Mouse (Mus musculus): ENCODE data around the gene Axin1.

Gene Axin1

GRCm38 (mm10) chr17:26240120-26240790, 101.8 kb downstream of the Axin1 start:
- DNase-seq = no peak

DNA sequence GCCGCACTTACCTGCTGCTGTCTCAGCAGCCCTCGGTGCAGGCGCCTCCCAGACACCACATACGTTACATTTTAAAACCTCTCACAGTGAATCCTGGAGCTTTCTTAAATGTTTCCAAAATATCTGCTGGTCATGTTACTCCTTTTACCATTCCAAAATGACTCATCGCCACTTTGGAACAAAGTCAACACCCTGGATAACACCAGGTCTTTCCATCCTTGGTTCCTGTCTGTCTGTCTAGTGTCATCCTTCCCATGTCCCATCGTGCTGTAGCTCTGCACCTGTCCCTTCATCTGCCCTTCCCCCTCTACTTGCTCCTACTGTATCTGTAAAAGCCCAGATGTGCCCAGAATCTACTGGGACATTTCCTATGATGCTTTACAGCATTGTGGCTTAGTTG, 102.5 kb downstream of the Axin1 start:
- no peak for DNase-seq

DNA sequence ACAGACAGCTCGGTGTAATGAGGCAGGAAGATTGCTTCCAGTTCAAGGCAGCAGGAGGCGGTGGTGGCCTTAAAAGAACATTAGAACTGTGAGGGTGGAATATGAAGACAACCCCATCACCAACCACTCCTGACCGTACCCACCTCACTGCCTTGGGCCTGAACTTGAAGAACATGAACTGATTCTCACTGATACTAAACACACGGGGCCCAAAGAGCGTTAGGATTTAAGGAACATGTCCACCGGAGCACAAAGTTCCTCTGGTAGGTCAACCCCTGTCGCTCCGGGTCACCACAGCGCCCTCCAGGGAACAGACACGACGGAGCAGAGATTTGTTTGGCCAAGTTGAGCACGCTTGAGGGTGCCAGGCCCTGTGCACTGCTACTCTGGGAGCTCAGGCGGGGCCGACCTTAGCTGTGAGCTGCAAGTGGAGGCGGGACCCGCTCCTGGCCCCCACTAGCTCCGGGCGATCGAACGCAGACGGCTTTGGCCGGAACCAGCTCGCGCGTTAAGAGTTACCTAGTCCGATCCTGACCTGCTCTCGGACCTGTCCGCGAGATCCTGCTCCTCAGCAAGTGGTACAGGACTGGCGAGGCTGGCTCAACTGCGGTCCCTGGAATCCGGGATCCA, 105.1 kb downstream of the Axin1 start:
- peak; percentile 55 to 70 for DNase-seq

DNA sequence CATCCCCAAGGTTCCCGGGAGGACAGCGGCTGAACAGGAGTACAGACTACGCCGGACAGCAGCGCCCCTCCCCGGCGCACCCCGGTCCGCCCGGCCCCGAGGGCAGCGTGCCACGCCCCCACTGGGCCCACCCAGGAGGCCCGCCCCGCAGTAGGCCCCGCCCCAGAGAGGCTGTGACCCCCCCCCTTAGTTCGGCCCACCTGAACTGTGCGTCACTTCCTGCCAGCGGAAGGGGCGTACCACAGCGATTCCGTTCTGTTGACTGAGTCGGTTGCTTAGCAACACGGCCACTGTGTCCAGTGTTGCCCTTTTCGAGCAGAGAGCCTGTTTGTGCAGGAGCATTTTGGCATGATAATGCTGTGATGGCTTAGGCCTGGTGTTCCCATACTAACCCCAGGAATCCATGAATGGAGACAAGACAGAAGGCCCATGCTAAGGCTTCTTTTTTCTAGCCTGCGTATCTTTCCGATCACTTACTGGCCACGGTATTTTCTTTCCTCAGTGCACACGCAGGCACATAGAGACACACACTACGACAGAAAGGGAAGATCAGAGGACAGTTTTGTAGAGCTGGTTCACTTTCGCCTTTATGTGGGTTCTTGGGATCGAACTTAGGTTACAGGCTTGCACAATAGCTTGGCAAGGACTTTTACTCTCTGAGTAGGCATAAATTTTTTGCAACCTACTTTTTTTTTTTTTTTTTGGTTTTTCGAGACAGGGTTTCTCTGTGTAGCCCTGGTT, 105.8 kb downstream of the Axin1 start, which contains the start of gene Fam234a:
Gene Fam234a, minus strand, starts transcription at position 142 of the 741 bp plus-strand sequence.
- DNase-seq = peak; percentile 87 to 91
